Mouse (Mus musculus): ENCODE measurements around the gene Polr2m. TPM values are rescaled to one million over a fixed set of nuclear protein-coding genes. Genes with fewer than 3 reads are reported as not detected.

Gene Polr2m
- polyA plus RNA-seq (2014; fragmentation: Nextera tagmentation; extraction: Ambion mirVana) = 522 and 524 TPM in 2 replicates

DNA sequence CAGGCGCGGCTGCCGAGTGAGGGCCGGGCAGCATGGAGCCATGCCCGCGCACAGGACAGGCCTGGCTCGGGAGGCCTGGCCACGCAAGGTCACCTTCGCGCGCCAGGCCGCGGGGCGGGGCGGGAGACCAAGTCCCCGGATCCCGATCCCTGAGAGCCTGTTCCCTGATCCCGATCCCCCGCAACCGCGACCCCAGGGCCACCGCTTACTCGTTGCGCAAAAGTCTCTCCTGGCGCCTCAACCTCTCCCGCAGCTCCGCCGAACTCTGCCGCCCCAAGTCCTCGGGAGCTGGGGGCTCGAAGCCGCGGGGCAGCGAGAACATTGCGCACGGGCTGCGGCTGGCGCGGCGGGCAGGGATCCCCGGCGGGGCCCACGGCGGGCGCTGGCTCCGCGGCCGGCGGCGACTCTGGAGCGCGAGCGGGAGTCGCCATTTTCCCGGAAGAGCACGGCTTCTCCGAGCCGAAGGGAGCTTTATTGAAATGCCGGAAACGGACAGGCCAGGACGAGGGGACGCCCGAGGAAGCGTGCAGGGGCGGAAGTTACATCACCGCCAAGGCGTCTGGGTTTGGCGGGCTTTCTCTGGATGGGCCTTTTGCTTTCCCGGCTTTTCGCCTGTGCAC is at the start of gene Polr2m:
TSS of gene Polr2m (minus strand) at position 461 of the 620 bp plus-strand sequence.
- under 1% methylated on average over 70 of the region's 70 CpGs for WGBS
- Histone ChIP-seq H3K27ac (replicated peaks; ENCODE audit: low read depth, low read length) (peak within 1 kb of the TSS; percentile 91), H3K36me3 (replicated peaks; ENCODE audit: control insufficient read depth, insufficient read depth, low read depth, low read length) (peaks cover 12% of the 10 kb centered on the region), H3K4me3 (ENCODE audit: low read depth, low read length) (peak within 1 kb of the TSS; percentile 96), H3K4me1 (ENCODE audit: control insufficient read depth, insufficient read depth, low read length) (no peaks in the 10 kb centered on the region), H3K4me2 (ENCODE audit: low read depth, low read length) (peak within 1 kb of the TSS; percentile 42), H3K9me3 (replicated peaks; ENCODE audit: control insufficient read depth, low read length) (no peaks in the 10 kb centered on the region), H3K9ac (replicated peaks; ENCODE audit: low read length) (peak within 1 kb of the TSS; percentile 100), H3K27me3 (ENCODE audit: control insufficient read depth, insufficient read depth, low read length) (no peaks in the 10 kb centered on the region)
- ATAC-seq (replicated peaks; ENCODE audit: insufficient number of reproducible peaks, low FRiP score, low TSS enrichment, low read depth) (peak; percentile 91), DNase-seq (ENCODE audit: low spot score) (peak; percentile 99)

DNA sequence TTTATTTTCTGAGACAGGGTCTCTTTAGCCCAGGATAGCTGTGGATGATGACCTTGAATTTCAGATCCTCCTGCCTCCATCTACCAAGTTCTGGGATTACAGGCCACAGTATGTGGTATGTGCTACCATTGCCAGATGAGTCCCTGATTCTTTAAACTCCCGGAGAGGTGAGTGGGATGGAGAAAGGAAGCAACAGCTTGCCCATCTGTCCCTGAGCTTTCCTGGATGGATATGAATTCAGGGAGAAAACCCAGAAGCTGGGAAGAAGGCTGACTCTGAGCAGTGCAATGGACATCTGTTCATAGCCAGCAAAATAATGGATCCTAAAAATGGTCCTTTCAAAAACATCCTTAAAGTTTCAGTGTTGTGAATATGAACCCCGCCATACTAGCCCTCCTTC is 49.3 kb upstream of the Polr2m start:
- Histone ChIP-seq H3K4me3 (ENCODE audit: low read depth, low read length) (no peak overlapping the region), H3K36me3 (replicated peaks; ENCODE audit: control insufficient read depth, insufficient read depth, low read depth, low read length) (no peaks in the 10 kb centered on the region), H3K9me3 (replicated peaks; ENCODE audit: control insufficient read depth, low read length) (no peaks in the 10 kb centered on the region), H3K4me2 (ENCODE audit: low read depth, low read length) (no peak overlapping the region), H3K4me1 (ENCODE audit: control insufficient read depth, insufficient read depth, low read length) (no peaks in the 10 kb centered on the region), H3K27ac (replicated peaks; ENCODE audit: low read depth, low read length) (no peak overlapping the region), H3K9ac (replicated peaks; ENCODE audit: low read length) (no peak overlapping the region), H3K27me3 (ENCODE audit: control insufficient read depth, insufficient read depth, low read length) (no peaks in the 10 kb centered on the region)
- no peak for DNase-seq (ENCODE audit: low spot score)
- WGBS = 89% methylated on average over 2 of the region's 2 CpGs
- ATAC-seq (replicated peaks; ENCODE audit: insufficient number of reproducible peaks, low FRiP score, low TSS enrichment, low read depth) = no peak

DNA sequence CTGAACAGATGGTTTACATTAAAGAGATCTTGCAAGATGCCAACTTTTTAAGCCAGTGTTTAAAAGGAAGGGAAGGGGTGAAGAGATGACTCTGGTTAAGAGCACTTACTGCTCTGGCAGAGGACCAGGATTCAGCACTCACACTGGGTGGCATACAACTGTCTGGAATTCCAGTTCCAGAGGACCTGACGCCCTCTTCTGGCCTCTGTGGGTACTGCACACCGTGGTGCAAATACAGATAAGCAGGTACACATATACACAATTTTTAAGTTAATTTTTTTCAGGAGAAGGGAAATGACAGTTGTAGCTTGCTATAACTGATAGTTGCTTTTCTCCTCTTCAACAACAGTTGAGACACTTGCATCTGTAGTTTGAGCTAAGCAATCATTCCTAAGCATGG is 44.2 kb upstream of the Polr2m start:
- Histone ChIP-seq H3K4me2 (ENCODE audit: low read depth, low read length) (no peak overlapping the region), H3K9ac (replicated peaks; ENCODE audit: low read length) (no peak overlapping the region), H3K27ac (replicated peaks; ENCODE audit: low read depth, low read length) (no peak overlapping the region), H3K4me3 (ENCODE audit: low read depth, low read length) (no peak overlapping the region), H3K36me3 (replicated peaks; ENCODE audit: control insufficient read depth, insufficient read depth, low read depth, low read length) (no peaks in the 10 kb centered on the region), H3K9me3 (replicated peaks; ENCODE audit: control insufficient read depth, low read length) (no peaks in the 10 kb centered on the region), H3K4me1 (ENCODE audit: control insufficient read depth, insufficient read depth, low read length) (no peaks in the 10 kb centered on the region), H3K27me3 (ENCODE audit: control insufficient read depth, insufficient read depth, low read length) (no peaks in the 10 kb centered on the region)
- WGBS = 64% methylated on average over 2 of the region's 2 CpGs
- no peak for DNase-seq (ENCODE audit: low spot score)
- no peak for ATAC-seq (replicated peaks; ENCODE audit: insufficient number of reproducible peaks, low FRiP score, low TSS enrichment, low read depth)

DNA sequence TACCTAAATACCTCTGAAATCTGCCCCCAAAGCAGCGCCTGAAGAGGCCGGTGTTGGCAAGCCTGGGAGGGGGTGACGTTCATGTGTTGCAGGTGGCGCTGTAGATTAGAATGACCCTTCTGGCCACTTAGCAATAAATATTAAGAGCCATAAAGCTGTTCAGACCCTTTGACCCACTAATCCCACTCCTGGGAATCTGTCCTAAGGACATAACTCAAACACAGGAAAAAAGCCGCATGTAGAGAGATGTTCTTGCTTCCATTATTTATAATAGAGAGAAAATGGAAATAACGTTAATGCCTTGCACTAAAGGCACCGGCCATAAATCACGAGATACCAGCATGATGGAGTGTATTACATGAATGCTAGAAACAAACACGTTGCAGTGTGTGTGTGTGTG is 41.7 kb upstream of the Polr2m start:
- 77% methylated on average over 9 of the region's 9 CpGs for WGBS
- H3K9ac ChIP-seq (replicated peaks; ENCODE audit: low read length) = no peak overlapping the region
- no peak overlapping the region for H3K4me2 ChIP-seq (ENCODE audit: low read depth, low read length)
- ATAC-seq (replicated peaks; ENCODE audit: insufficient number of reproducible peaks, low FRiP score, low TSS enrichment, low read depth) (no peak), DNase-seq (ENCODE audit: low spot score) (no peak)
- no peaks in the 10 kb centered on the region for H3K4me1 ChIP-seq (ENCODE audit: control insufficient read depth, insufficient read depth, low read length)
- H3K27ac ChIP-seq (replicated peaks; ENCODE audit: low read depth, low read length) = no peak overlapping the region
- no peaks in the 10 kb centered on the region for H3K36me3 ChIP-seq (replicated peaks; ENCODE audit: control insufficient read depth, insufficient read depth, low read depth, low read length)
- no peak overlapping the region for H3K4me3 ChIP-seq (ENCODE audit: low read depth, low read length)
- no peaks in the 10 kb centered on the region for H3K27me3 ChIP-seq (ENCODE audit: control insufficient read depth, insufficient read depth, low read length)
- H3K9me3 ChIP-seq (replicated peaks; ENCODE audit: control insufficient read depth, low read length) = no peaks in the 10 kb centered on the region

DNA sequence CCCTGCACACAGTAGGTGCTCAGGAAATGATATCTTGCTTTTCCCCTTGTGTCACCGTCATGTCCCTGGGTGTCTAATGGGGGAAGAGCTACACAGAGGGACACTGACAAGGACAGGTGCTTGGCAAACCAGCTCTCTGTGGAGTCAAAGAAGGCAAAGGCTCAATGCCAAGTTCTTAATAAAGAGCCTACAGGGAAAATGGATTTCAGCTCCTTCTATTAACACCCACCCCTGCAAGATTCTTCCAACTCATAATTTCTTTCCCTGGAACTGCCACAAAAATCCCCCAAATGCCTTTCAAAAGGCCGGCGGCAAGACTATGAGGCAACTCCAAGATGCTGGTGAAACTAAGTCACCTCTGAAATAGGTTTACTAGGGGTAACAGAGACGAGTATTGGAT is 38.2 kb upstream of the Polr2m start:
- H3K4me3 ChIP-seq (ENCODE audit: low read depth, low read length) = no peak overlapping the region
- H3K27ac ChIP-seq (replicated peaks; ENCODE audit: low read depth, low read length) = no peak overlapping the region
- H3K4me2 ChIP-seq (ENCODE audit: low read depth, low read length) = no peak overlapping the region
- no peaks in the 10 kb centered on the region for H3K27me3 ChIP-seq (ENCODE audit: control insufficient read depth, insufficient read depth, low read length)
- no peak for ATAC-seq (replicated peaks; ENCODE audit: insufficient number of reproducible peaks, low FRiP score, low TSS enrichment, low read depth)
- 92% methylated on average over 4 of the region's 4 CpGs for WGBS
- H3K36me3 ChIP-seq (replicated peaks; ENCODE audit: control insufficient read depth, insufficient read depth, low read depth, low read length) = no peaks in the 10 kb centered on the region
- no peak overlapping the region for H3K9ac ChIP-seq (replicated peaks; ENCODE audit: low read length)
- H3K4me1 ChIP-seq (ENCODE audit: control insufficient read depth, insufficient read depth, low read length) = no peaks in the 10 kb centered on the region
- DNase-seq (ENCODE audit: low spot score) = no peak
- no peaks in the 10 kb centered on the region for H3K9me3 ChIP-seq (replicated peaks; ENCODE audit: control insufficient read depth, low read length)

DNA sequence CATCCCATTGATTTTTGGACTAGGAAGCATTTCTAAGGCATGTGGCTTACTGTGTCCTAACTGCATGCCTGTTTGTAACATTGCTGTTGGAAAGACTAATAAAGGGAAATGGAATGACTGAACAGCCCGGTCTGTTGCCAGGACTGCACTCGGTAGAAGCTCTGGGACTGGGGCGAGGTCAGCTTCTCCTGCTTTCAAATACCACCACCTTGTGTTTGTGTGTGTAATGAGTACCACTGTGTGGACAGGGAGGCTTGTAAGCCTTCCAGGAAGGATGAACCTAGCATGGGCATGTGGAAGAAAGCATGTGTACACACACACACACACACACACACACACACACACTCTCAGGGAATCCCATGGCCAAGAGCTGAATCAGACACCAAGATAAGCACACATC is 34.1 kb upstream of the Polr2m start:
- 77% methylated on average over 3 of the region's 3 CpGs for WGBS
- Histone ChIP-seq H3K9ac (replicated peaks; ENCODE audit: low read length) (no peak overlapping the region), H3K27me3 (ENCODE audit: control insufficient read depth, insufficient read depth, low read length) (no peaks in the 10 kb centered on the region), H3K27ac (replicated peaks; ENCODE audit: low read depth, low read length) (no peak overlapping the region), H3K9me3 (replicated peaks; ENCODE audit: control insufficient read depth, low read length) (no peaks in the 10 kb centered on the region), H3K4me1 (ENCODE audit: control insufficient read depth, insufficient read depth, low read length) (no peaks in the 10 kb centered on the region), H3K4me3 (ENCODE audit: low read depth, low read length) (no peak overlapping the region), H3K36me3 (replicated peaks; ENCODE audit: control insufficient read depth, insufficient read depth, low read depth, low read length) (no peaks in the 10 kb centered on the region), H3K4me2 (ENCODE audit: low read depth, low read length) (no peak overlapping the region)
- ATAC-seq (replicated peaks; ENCODE audit: insufficient number of reproducible peaks, low FRiP score, low TSS enrichment, low read depth) (no peak), DNase-seq (ENCODE audit: low spot score) (no peak)

DNA sequence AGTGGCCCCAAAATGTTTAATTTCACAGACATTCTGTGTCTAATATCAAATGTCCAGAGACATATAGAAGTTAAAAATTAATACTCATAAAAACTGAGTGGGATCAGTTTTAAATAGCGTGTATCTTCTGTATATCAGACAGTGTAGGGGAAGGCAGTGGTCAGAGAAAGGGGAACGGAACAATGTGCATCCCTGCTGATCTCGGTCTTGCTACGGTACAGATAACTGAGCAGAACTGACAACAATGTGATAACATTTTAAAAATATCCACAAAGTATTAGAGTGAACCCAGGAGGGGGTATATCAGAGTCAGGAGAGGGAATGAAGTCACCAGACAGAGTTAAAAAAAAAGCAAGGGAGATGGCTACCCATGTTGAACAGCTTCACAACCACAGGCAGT is 31.8 kb upstream of the Polr2m start:
- 88% methylated on average over 4 of the region's 4 CpGs for WGBS
- Histone ChIP-seq H3K9me3 (replicated peaks; ENCODE audit: control insufficient read depth, low read length) (no peaks in the 10 kb centered on the region), H3K4me2 (ENCODE audit: low read depth, low read length) (no peak overlapping the region), H3K36me3 (replicated peaks; ENCODE audit: control insufficient read depth, insufficient read depth, low read depth, low read length) (no peaks in the 10 kb centered on the region), H3K9ac (replicated peaks; ENCODE audit: low read length) (no peak overlapping the region), H3K27me3 (ENCODE audit: control insufficient read depth, insufficient read depth, low read length) (no peaks in the 10 kb centered on the region), H3K4me1 (ENCODE audit: control insufficient read depth, insufficient read depth, low read length) (no peaks in the 10 kb centered on the region), H3K4me3 (ENCODE audit: low read depth, low read length) (no peak overlapping the region), H3K27ac (replicated peaks; ENCODE audit: low read depth, low read length) (no peak overlapping the region)
- ATAC-seq (replicated peaks; ENCODE audit: insufficient number of reproducible peaks, low FRiP score, low TSS enrichment, low read depth) (no peak), DNase-seq (ENCODE audit: low spot score) (no peak)

DNA sequence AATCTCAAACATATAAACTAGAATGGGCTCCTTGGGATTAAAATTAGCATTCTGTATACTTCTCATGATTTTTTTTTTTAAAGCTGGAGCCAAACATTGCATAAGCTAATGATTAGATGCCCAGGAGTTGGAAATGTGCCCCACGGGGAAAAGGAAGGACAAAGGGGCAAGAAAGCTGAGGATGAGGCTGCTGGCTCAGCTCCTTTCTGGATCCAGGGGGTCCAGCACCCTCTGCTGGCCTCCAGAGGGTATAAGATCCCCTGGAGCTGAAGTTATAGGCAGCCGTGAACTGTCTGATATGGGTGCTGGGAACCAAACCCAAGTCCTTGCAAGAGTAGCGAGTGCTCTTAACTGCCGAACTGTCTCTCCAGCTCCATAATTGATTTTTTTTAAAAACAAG is 30.1 kb upstream of the Polr2m start:
- DNase-seq (ENCODE audit: low spot score) (no peak), ATAC-seq (replicated peaks; ENCODE audit: insufficient number of reproducible peaks, low FRiP score, low TSS enrichment, low read depth) (no peak)
- Histone ChIP-seq H3K27me3 (ENCODE audit: control insufficient read depth, insufficient read depth, low read length) (no peaks in the 10 kb centered on the region), H3K36me3 (replicated peaks; ENCODE audit: control insufficient read depth, insufficient read depth, low read depth, low read length) (no peaks in the 10 kb centered on the region), H3K4me3 (ENCODE audit: low read depth, low read length) (no peak overlapping the region), H3K4me1 (ENCODE audit: control insufficient read depth, insufficient read depth, low read length) (no peaks in the 10 kb centered on the region), H3K9ac (replicated peaks; ENCODE audit: low read length) (no peak overlapping the region), H3K27ac (replicated peaks; ENCODE audit: low read depth, low read length) (no peak overlapping the region), H3K4me2 (ENCODE audit: low read depth, low read length) (no peak overlapping the region), H3K9me3 (replicated peaks; ENCODE audit: control insufficient read depth, low read length) (no peaks in the 10 kb centered on the region)
- WGBS = 81% methylated on average over 4 of the region's 4 CpGs

Measured in embryonic facial prominence, embryonic 11.5 days (tissue).